Mouse (Mus musculus): ENCODE results near the gene Pkn3. TPM values are rescaled to one million over a fixed set of nuclear protein-coding genes. Genes with fewer than 3 reads are reported as not detected.
"Not testable (repeated sequence)": the region's sequence is repeated elsewhere in the genome, so short reads cannot be mapped to it uniquely, and the experiment has no call there.

Gene Pkn3
- total RNA-seq, 2 experiments from 2014 or later = 3.6 to 7.9 TPM

GRCm38 (mm10) chr2:30134378-30134711, 56.9 kb downstream of the Pkn3 start:
- ATAC-seq (replicated peaks; ENCODE audit: poor library complexity) = no peak

- no peak for ATAC-seq (replicated peaks; ENCODE audit: poor library complexity)
Observed at GRCm38 (mm10) chr2:30134928-30135620, 57.6 kb downstream of the Pkn3 start.

- no peak for ATAC-seq (replicated peaks; ENCODE audit: poor library complexity)
Observed at GRCm38 (mm10) chr2:30136458-30136857, 59.0 kb downstream of the Pkn3 start.

- not testable (repeated sequence) for ATAC-seq (replicated peaks; ENCODE audit: poor library complexity)
Observed at GRCm38 (mm10) chr2:30140021-30140420, 62.5 kb downstream of the Pkn3 start.

Other genes starting within 250 kb of the Pkn3 start
- gene Cercam, start 208.5 kb upstream of the Pkn3 start, total RNA-seq (2015) = 13.0 and 13.9 TPM in 2 replicates
- gene Cercam, start 208.5 kb upstream of the Pkn3 start, total RNA-seq (2017) = 7.7 and 10.8 TPM in 2 replicates
- gene Odf2, start 188.5 kb upstream of the Pkn3 start, total RNA-seq (2015) = 34.4 and 47.6 TPM in 2 replicates
- gene Odf2, start 188.5 kb upstream of the Pkn3 start, total RNA-seq (2017) = 81.5 and 107 TPM in 2 replicates
- 24.7 and 29.2 TPM in 2 replicates for gene Gle1, start 142.3 kb upstream of the Pkn3 start, total RNA-seq (2015)
- gene Gle1, start 142.3 kb upstream of the Pkn3 start, total RNA-seq (2017) = 58.0 and 92.2 TPM in 2 replicates
- 45.3 and 52.5 TPM in 2 replicates for gene Sptan1, start 112.1 kb upstream of the Pkn3 start, total RNA-seq (2015)
- gene Sptan1, start 112.1 kb upstream of the Pkn3 start, total RNA-seq (2017) = 90.5 and 106 TPM in 2 replicates
- gene Wdr34, start 28.8 kb upstream of the Pkn3 start, total RNA-seq (2015) = 9.5 and 18.5 TPM in 2 replicates
- 9.4 and 10.3 TPM in 2 replicates for gene Wdr34, start 28.8 kb upstream of the Pkn3 start, total RNA-seq (2017)
- gene Set, start 20.3 kb upstream of the Pkn3 start, total RNA-seq (2015) = 465 and 470 TPM in 2 replicates
- gene Set, start 20.3 kb upstream of the Pkn3 start, total RNA-seq (2017) = 1,489 and 2,093 TPM in 2 replicates
- 17.4 and 18.2 TPM in 2 replicates for gene Zdhhc12, start 16.0 kb downstream of the Pkn3 start, total RNA-seq (2015)
- 10.7 and 13.3 TPM in 2 replicates for gene Zdhhc12, start 16.0 kb downstream of the Pkn3 start, total RNA-seq (2017)
- 8.8 and 9.4 TPM in 2 replicates for gene Zer1, start 46.9 kb downstream of the Pkn3 start, total RNA-seq (2015)
- gene Zer1, start 46.9 kb downstream of the Pkn3 start, total RNA-seq (2017) = 6.9 and 7.9 TPM in 2 replicates
- gene Tbc1d13, start 56.1 kb downstream of the Pkn3 start, total RNA-seq (2015) = 28.8 and 29.0 TPM in 2 replicates
- gene Tbc1d13, start 56.1 kb downstream of the Pkn3 start, total RNA-seq (2017) = 47.2 and 65.0 TPM in 2 replicates
- 10.2 and 12.7 TPM in 2 replicates for gene Endog, start 93.8 kb downstream of the Pkn3 start, total RNA-seq (2015)
- gene Endog, start 93.8 kb downstream of the Pkn3 start, total RNA-seq (2017) = 4.0 and 11.6 TPM in 2 replicates
- 21.5 and 28.3 TPM in 2 replicates for gene Spout1, start 100.8 kb downstream of the Pkn3 start, total RNA-seq (2015)
- 40.1 and 44.2 TPM in 2 replicates for gene Spout1, start 100.8 kb downstream of the Pkn3 start, total RNA-seq (2017)
- 3.0 and 5.5 TPM in 2 replicates for gene Kyat1, start 128.2 kb downstream of the Pkn3 start, total RNA-seq (2015)
- 7.0 and 8.5 TPM in 2 replicates for gene Kyat1, start 128.2 kb downstream of the Pkn3 start, total RNA-seq (2017)
- 11.7 and 11.9 TPM in 2 replicates for gene Lrrc8a, start 160.0 kb downstream of the Pkn3 start, total RNA-seq (2015)
- gene Lrrc8a, start 160.0 kb downstream of the Pkn3 start, total RNA-seq (2017) = 7.0 and 7.4 TPM in 2 replicates
- not detected in 2 replicates for gene Gm28035, start 162.9 kb downstream of the Pkn3 start, total RNA-seq (2015)
- 0.07 TPM in 1 of 2 replicates, not detected in the other for gene Gm28035, start 162.9 kb downstream of the Pkn3 start, total RNA-seq (2017)
- gene Phyhd1, start 188.5 kb downstream of the Pkn3 start, total RNA-seq (2015) = 0.35 and 0.64 TPM in 2 replicates
- 0.88 and 2.8 TPM in 2 replicates for gene Phyhd1, start 188.5 kb downstream of the Pkn3 start, total RNA-seq (2017)
- not detected in 2 replicates for gene Gm28038, start 203.4 kb downstream of the Pkn3 start, total RNA-seq (2015)
- not detected in 2 replicates for gene Gm28038, start 203.4 kb downstream of the Pkn3 start, total RNA-seq (2017)
- 5.9 TPM in 2 replicates for gene Dolk, start 208.7 kb downstream of the Pkn3 start, total RNA-seq (2015)
- gene Dolk, start 208.7 kb downstream of the Pkn3 start, total RNA-seq (2017) = 9.3 and 14.1 TPM in 2 replicates
- gene Nup188, start 208.7 kb downstream of the Pkn3 start, total RNA-seq (2015) = 34.3 and 35.8 TPM in 2 replicates
- gene Nup188, start 208.7 kb downstream of the Pkn3 start, total RNA-seq (2017) = 21.6 and 21.7 TPM in 2 replicates

Measured in megakaryocyte progenitor cell, adult 5-6 weeks (primary cell).